Mouse (Mus musculus) heart, adult 2 months (tissue): ENCODE data around the gene Zfp13.
"Not testable (repeated sequence)": the region's sequence is repeated elsewhere in the genome, so short reads cannot be mapped to it uniquely, and the experiment has no call there.

Experiments used
- CTCF ChIP-seq: fragments of 200-600 bp; IDR thresholded peaks from 2 replicates; pipeline ENCODE4 v1.8.1; 2022; ENCODE audit warnings: antibody characterized with exemption, mild to moderate bottlenecking, moderate library complexity
- EP300 ChIP-seq: fragments of 200-500 bp; IDR thresholded peaks from 2 replicates; pipeline ENCODE4 v1.6.1; 2011; ENCODE audit warnings: low read depth, low read length, control low read depth; ENCODE audit not compliant: insufficient read depth
- POLR2A ChIP-seq: fragments of 200-500 bp; IDR thresholded peaks from 2 replicates; pipeline ENCODE4 v1.6.1; 2011; ENCODE audit warnings: mild to moderate bottlenecking, low read depth, low read length, control low read depth; ENCODE audit not compliant: insufficient read depth

GRCm38 (mm10) chr17:23535046-23535788 is 64.1 kb downstream of the Zfp13 start:
- TF ChIP-seq POLR2A, CTCF, EP300: not testable (repeated sequence)
